Mouse (Mus musculus): ENCODE measurements around the gene Ap3d1. TPM values are rescaled to one million over a fixed set of nuclear protein-coding genes. Genes with fewer than 3 reads are reported as not detected.

The Ap3d1 gene
- polyA plus RNA-seq, 1 experiment from 2014 or later = 85.1 TPM

GRCm38 (mm10) chr10:80687850-80688249, 54.2 kb downstream of the Ap3d1 start:
- no peaks in the 10 kb centered on the region for H3K4me1 ChIP-seq (replicated peaks; ENCODE audit: control insufficient read depth, insufficient read depth, low read length)
- ATAC-seq (ENCODE audit: low FRiP score) (no peak), DNase-seq (ENCODE audit: low spot score) (peak; percentile 67)
- WGBS = 58% methylated on average over 5 of the region's 5 CpGs
- no peaks in the 10 kb centered on the region for H3K27me3 ChIP-seq (ENCODE audit: control insufficient read depth, insufficient read depth, low read length)
- no peak overlapping the region for H3K27ac ChIP-seq (ENCODE audit: low read depth, low read length)
- H3K36me3 ChIP-seq (ENCODE audit: control insufficient read depth, insufficient read depth, low read length) = peaks cover 8% of the 10 kb centered on the region
- no peak overlapping the region for H3K9ac ChIP-seq (ENCODE audit: low read depth, low read length)
- H3K9me3 ChIP-seq (ENCODE audit: control insufficient read depth, low read length) = no peaks in the 10 kb centered on the region
- no peak overlapping the region for H3K4me2 ChIP-seq (replicated peaks; ENCODE audit: low read depth, low read length)
- H3K4me3 ChIP-seq (ENCODE audit: low read depth, low read length) = no peak overlapping the region

DNA sequence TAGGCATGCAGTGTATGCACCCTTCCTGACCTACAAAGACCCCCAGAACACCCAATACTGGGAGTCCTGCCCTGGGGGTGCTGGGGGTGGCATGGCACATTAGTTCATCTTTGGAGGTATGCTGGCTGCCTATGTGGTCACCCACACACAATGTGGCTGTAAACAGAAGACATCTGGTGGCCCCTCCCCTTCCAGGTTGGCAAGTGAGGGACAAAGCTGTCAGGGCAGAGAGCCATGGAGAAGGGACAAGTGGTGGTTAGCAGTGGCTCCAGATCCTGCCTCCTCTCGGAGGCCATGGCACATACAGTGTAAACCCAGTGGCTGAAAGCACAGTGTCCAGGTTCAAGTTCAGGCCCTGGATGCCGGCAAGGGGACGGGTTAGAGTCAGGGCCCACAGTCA, 55.4 kb downstream of the Ap3d1 start:
- no peaks in the 10 kb centered on the region for H3K4me1 ChIP-seq (replicated peaks; ENCODE audit: control insufficient read depth, insufficient read depth, low read length)
- H3K27me3 ChIP-seq (ENCODE audit: control insufficient read depth, insufficient read depth, low read length) = no peaks in the 10 kb centered on the region
- DNase-seq (ENCODE audit: low spot score) = no peak
- no peaks in the 10 kb centered on the region for H3K9me3 ChIP-seq (ENCODE audit: control insufficient read depth, low read length)
- H3K4me2 ChIP-seq (replicated peaks; ENCODE audit: low read depth, low read length) = no peak overlapping the region
- WGBS = 94% methylated on average over 3 of the region's 3 CpGs
- no peak overlapping the region for H3K27ac ChIP-seq (ENCODE audit: low read depth, low read length)
- H3K9ac ChIP-seq (ENCODE audit: low read depth, low read length) = no peak overlapping the region
- no peak for ATAC-seq (ENCODE audit: low FRiP score)
- H3K4me3 ChIP-seq (ENCODE audit: low read depth, low read length) = no peak overlapping the region
- H3K36me3 ChIP-seq (ENCODE audit: control insufficient read depth, insufficient read depth, low read length) = peaks cover 8% of the 10 kb centered on the region

- ATAC-seq (ENCODE audit: low FRiP score) (no peak), DNase-seq (ENCODE audit: low spot score) (no peak)
- Histone ChIP-seq H3K9me3 (ENCODE audit: control insufficient read depth, low read length) (no peaks in the 10 kb centered on the region), H3K4me1 (replicated peaks; ENCODE audit: control insufficient read depth, insufficient read depth, low read length) (no peaks in the 10 kb centered on the region), H3K4me3 (ENCODE audit: low read depth, low read length) (no peak overlapping the region), H3K4me2 (replicated peaks; ENCODE audit: low read depth, low read length) (no peak overlapping the region), H3K9ac (ENCODE audit: low read depth, low read length) (no peak overlapping the region), H3K36me3 (ENCODE audit: control insufficient read depth, insufficient read depth, low read length) (peaks cover 8% of the 10 kb centered on the region), H3K27me3 (ENCODE audit: control insufficient read depth, insufficient read depth, low read length) (no peaks in the 10 kb centered on the region), H3K27ac (ENCODE audit: low read depth, low read length) (no peak overlapping the region)
- WGBS = 92% methylated on average over 4 of the region's 4 CpGs
Observed at GRCm38 (mm10) chr10:80684984-80685383, 57.1 kb downstream of the Ap3d1 start.

DNA sequence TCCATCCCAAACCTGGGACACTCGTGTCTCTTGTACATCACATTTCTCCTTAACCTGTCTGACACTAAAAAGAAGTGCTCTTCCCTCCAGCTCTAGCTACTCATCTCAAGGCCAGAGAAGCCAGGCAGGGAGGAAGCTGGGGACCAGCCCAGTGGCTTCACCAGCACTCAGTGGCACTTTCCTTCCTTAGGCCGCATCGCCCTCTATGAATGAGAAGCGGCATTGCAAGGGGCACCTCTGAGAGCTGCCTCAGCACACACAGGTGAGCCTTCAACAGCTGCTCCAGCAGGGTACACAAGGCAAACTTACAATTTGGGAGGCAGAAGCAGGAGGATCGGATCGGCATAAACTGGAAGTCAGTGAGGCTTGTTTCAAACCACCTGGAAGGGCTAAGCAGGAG, 57.9 kb downstream of the Ap3d1 start:
- Histone ChIP-seq H3K4me1 (replicated peaks; ENCODE audit: control insufficient read depth, insufficient read depth, low read length) (no peaks in the 10 kb centered on the region), H3K4me2 (replicated peaks; ENCODE audit: low read depth, low read length) (no peak overlapping the region), H3K9ac (ENCODE audit: low read depth, low read length) (no peak overlapping the region), H3K9me3 (ENCODE audit: control insufficient read depth, low read length) (no peaks in the 10 kb centered on the region), H3K27me3 (ENCODE audit: control insufficient read depth, insufficient read depth, low read length) (no peaks in the 10 kb centered on the region), H3K36me3 (ENCODE audit: control insufficient read depth, insufficient read depth, low read length) (peaks cover 5% of the 10 kb centered on the region), H3K27ac (ENCODE audit: low read depth, low read length) (no peak overlapping the region), H3K4me3 (ENCODE audit: low read depth, low read length) (no peak overlapping the region)
- ATAC-seq (ENCODE audit: low FRiP score) (no peak), DNase-seq (ENCODE audit: low spot score) (peak; percentile 56)
- WGBS = 61% methylated on average over 6 of the region's 6 CpGs

DNA sequence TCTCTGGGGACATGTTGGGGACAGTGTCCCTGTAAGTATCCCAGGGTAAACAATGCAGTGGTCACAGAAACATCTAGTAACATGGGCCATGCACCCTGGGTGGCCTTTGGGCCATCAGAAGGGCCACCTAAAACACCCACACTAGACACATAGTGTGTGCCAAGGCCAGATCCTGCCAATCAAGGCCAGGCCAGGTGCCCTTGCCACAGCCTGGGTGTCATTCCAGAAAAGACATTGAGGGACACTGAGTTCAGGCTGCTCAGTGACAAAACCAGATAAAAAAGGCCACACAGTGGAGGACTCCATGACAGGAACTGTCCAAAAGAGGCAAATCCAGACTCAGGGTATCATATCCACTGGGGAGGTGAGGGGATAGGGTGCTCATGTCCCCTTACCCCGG, 58.4 kb downstream of the Ap3d1 start:
- H3K9me3 ChIP-seq (ENCODE audit: control insufficient read depth, low read length) = no peaks in the 10 kb centered on the region
- H3K4me1 ChIP-seq (replicated peaks; ENCODE audit: control insufficient read depth, insufficient read depth, low read length) = no peaks in the 10 kb centered on the region
- no peak overlapping the region for H3K4me2 ChIP-seq (replicated peaks; ENCODE audit: low read depth, low read length)
- H3K27ac ChIP-seq (ENCODE audit: low read depth, low read length) = no peak overlapping the region
- DNase-seq (ENCODE audit: low spot score) (no peak), ATAC-seq (ENCODE audit: low FRiP score) (no peak)
- no peaks in the 10 kb centered on the region for H3K27me3 ChIP-seq (ENCODE audit: control insufficient read depth, insufficient read depth, low read length)
- H3K9ac ChIP-seq (ENCODE audit: low read depth, low read length) = no peak overlapping the region
- 100% methylated on average over 1 of the region's 1 CpGs for WGBS
- peaks cover 5% of the 10 kb centered on the region for H3K36me3 ChIP-seq (ENCODE audit: control insufficient read depth, insufficient read depth, low read length)
- H3K4me3 ChIP-seq (ENCODE audit: low read depth, low read length) = no peak overlapping the region

DNA sequence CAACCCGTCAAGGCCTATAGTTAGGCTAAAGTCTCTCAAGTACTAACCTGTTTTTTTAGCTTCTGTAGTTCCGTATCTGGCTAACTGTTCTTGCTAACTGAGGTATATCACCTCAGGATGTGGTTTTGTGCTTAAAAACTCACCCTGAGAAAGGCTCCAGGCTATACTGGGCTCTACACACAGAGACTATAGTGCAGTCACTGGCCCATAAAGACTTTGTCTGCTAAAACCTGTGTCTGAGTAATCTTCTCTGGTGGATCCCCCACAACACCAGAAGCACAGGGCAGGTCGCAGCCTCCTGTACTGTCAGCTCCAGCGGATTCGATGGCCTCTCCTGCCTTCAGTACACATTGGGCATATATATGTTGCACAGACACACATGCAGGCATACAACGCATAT, 60.1 kb downstream of the Ap3d1 start:
- WGBS = 94% methylated on average over 6 of the region's 6 CpGs
- peaks cover 5% of the 10 kb centered on the region for H3K36me3 ChIP-seq (ENCODE audit: control insufficient read depth, insufficient read depth, low read length)

GRCm38 (mm10) chr10:80680260-80680696, 61.8 kb downstream of the Ap3d1 start:
- no peak overlapping the region for H3K4me2 ChIP-seq (replicated peaks; ENCODE audit: low read depth, low read length)
- no peak overlapping the region for H3K4me3 ChIP-seq (ENCODE audit: low read depth, low read length)
- no peaks in the 10 kb centered on the region for H3K9me3 ChIP-seq (ENCODE audit: control insufficient read depth, low read length)
- no peaks in the 10 kb centered on the region for H3K36me3 ChIP-seq (ENCODE audit: control insufficient read depth, insufficient read depth, low read length)
- DNase-seq (ENCODE audit: low spot score) (no peak), ATAC-seq (ENCODE audit: low FRiP score) (no peak)
- H3K9ac ChIP-seq (ENCODE audit: low read depth, low read length) = no peak overlapping the region
- H3K4me1 ChIP-seq (replicated peaks; ENCODE audit: control insufficient read depth, insufficient read depth, low read length) = peaks cover 6% of the 10 kb centered on the region; the same call in 1 of the 2 replicates
- no peak overlapping the region for H3K27ac ChIP-seq (ENCODE audit: low read depth, low read length)
- no peaks in the 10 kb centered on the region for H3K27me3 ChIP-seq (ENCODE audit: control insufficient read depth, insufficient read depth, low read length)
- 88% methylated on average over 2 of the region's 2 CpGs for WGBS

More for the DNA sequence above, 60.1 kb downstream of the Ap3d1 start:
- Histone ChIP-seq H3K4me1 (replicated peaks; ENCODE audit: control insufficient read depth, insufficient read depth, low read length) (peaks cover 6% of the 10 kb centered on the region; the same call in 1 of the 2 replicates), H3K9me3 (ENCODE audit: control insufficient read depth, low read length) (no peaks in the 10 kb centered on the region), H3K4me2 (replicated peaks; ENCODE audit: low read depth, low read length) (no peak overlapping the region), H3K4me3 (ENCODE audit: low read depth, low read length) (no peak overlapping the region), H3K27me3 (ENCODE audit: control insufficient read depth, insufficient read depth, low read length) (no peaks in the 10 kb centered on the region), H3K9ac (ENCODE audit: low read depth, low read length) (no peak overlapping the region), H3K27ac (ENCODE audit: low read depth, low read length) (no peak overlapping the region)
- no peak for ATAC-seq (ENCODE audit: low FRiP score)
- no peak for DNase-seq (ENCODE audit: low spot score)

GRCm38 (mm10) chr10:80679556-80680259, 62.4 kb downstream of the Ap3d1 start:
- Histone ChIP-seq H3K27ac (ENCODE audit: low read depth, low read length) (0 out of 2 replicates have a peak overlapping the region, but pooled peaks have one; percentile 12), H3K4me3 (ENCODE audit: low read depth, low read length) (no peak overlapping the region), H3K9ac (ENCODE audit: low read depth, low read length) (no peak overlapping the region), H3K27me3 (ENCODE audit: control insufficient read depth, insufficient read depth, low read length) (no peaks in the 10 kb centered on the region), H3K9me3 (ENCODE audit: control insufficient read depth, low read length) (no peaks in the 10 kb centered on the region), H3K4me1 (replicated peaks; ENCODE audit: control insufficient read depth, insufficient read depth, low read length) (peaks cover 8% of the 10 kb centered on the region), H3K36me3 (ENCODE audit: control insufficient read depth, insufficient read depth, low read length) (no peaks in the 10 kb centered on the region), H3K4me2 (replicated peaks; ENCODE audit: low read depth, low read length) (no peak overlapping the region)
- ATAC-seq (ENCODE audit: low FRiP score) = no peak
- DNase-seq (ENCODE audit: low spot score) = no peak
- 72% methylated on average over 9 of the region's 9 CpGs for WGBS

All from hindbrain, embryonic 11.5 days (tissue).